Mouse (Mus musculus) adrenal gland (tissue): ENCODE data around the gene Nucb1.
"Not testable (repeated sequence)": the region's sequence is repeated elsewhere in the genome, so short reads cannot be mapped to it uniquely, and the experiment has no call there.

Source experiments
- intact Hi-C: fragments of 180-260 bp; cut with DNase I; formaldehyde crosslinking; loops from one replicate; pipeline ENCODE4 v1.15.1; 2025

Gene Nucb1

GRCm38 (mm10) chr7:45465112-45465511 lies 45.1 kb downstream of the Nucb1 start:
- intact Hi-C loops, result no loop called here

- intact Hi-C loops, result no loop called here
These were observed 46.0 kb downstream of the Nucb1 start for GRCm38 (mm10) chr7:45463987-45464778.

GRCm38 (mm10) chr7:45462868-45463267 lies 47.3 kb downstream of the Nucb1 start:
- intact Hi-C loops, result not testable (repeated sequence)

GRCm38 (mm10) chr7:45462325-45462724 lies 47.9 kb downstream of the Nucb1 start:
- intact Hi-C loops, result no loop called here

- intact Hi-C loops, result no loop called here
These were observed 48.4 kb downstream of the Nucb1 start for GRCm38 (mm10) chr7:45461781-45462180.

- intact Hi-C loops, result no loop called here
These were observed 48.9 kb downstream of the Nucb1 start for GRCm38 (mm10) chr7:45461326-45461725.

- intact Hi-C loops, result no loop called here
These were observed 49.3 kb downstream of the Nucb1 start for GRCm38 (mm10) chr7:45460860-45461314.

- intact Hi-C loops, result no loop called here
These were observed 49.8 kb downstream of the Nucb1 start for GRCm38 (mm10) chr7:45460377-45460776.

GRCm38 (mm10) chr7:45459564-45460140 lies 50.6 kb downstream of the Nucb1 start, which contains the start of gene Ftl1:
Gene Ftl1 (minus strand): TSS chr7:45459884.
- intact Hi-C loops, result not testable (repeated sequence)

- intact Hi-C loops, result no loop called here
These were observed 51.2 kb downstream of the Nucb1 start for GRCm38 (mm10) chr7:45458748-45459563.

GRCm38 (mm10) chr7:45457204-45458060 lies 52.8 kb downstream of the Nucb1 start:
- intact Hi-C loops, result no loop called here

GRCm38 (mm10) chr7:45456721-45457203 lies 53.4 kb downstream of the Nucb1 start:
- intact Hi-C loops, result no loop called here

GRCm38 (mm10) chr7:45455932-45456696 lies 54.1 kb downstream of the Nucb1 start:
- intact Hi-C loops, result no loop called here

- intact Hi-C loops, result loop anchor here (5.0 kb wide), 1 partner anchor 107 kb away; no protein-coding TSS in a partner anchor
These were observed 55.2 kb downstream of the Nucb1 start for GRCm38 (mm10) chr7:45454971-45455370.

- intact Hi-C loops, result loop anchor here (5.0 kb wide), 1 partner anchor 111 kb away; no protein-coding TSS in a partner anchor
These were observed 58.7 kb downstream of the Nucb1 start for GRCm38 (mm10) chr7:45451344-45451982.

GRCm38 (mm10) chr7:45449974-45450373 lies 60.2 kb downstream of the Nucb1 start:
- intact Hi-C loops, result loop anchor here (5.0 kb wide), 1 partner anchor 112 kb away; no protein-coding TSS in a partner anchor

- intact Hi-C loops, result no loop called here
These were observed 62.7 kb downstream of the Nucb1 start for GRCm38 (mm10) chr7:45447325-45447990.

GRCm38 (mm10) chr7:45446589-45446988 lies 63.6 kb downstream of the Nucb1 start:
- intact Hi-C loops, result no loop called here
